Mouse (Mus musculus) cerebellum, adult 11-12 months (tissue): ENCODE results near the gene Mbnl2.
A peak's percentile ranks its signal among the peaks of the same experiment; 100 is the strongest.

Experiments used
- DNase-seq: peaks from one replicate; pipeline ENCODE4 v3.0.0; 2022

Gene Mbnl2

GRCm38 (mm10) chr14:120275246-120276238, at the start of gene Mbnl2:
Gene Mbnl2, plus strand, starts transcription at chr14:120275669.
- DNase-seq, result peak; percentile 97

GRCm38 (mm10) chr14:120232076-120232496, 43.4 kb upstream of the Mbnl2 start:
- DNase-seq, result no peak

GRCm38 (mm10) chr14:120235610-120236009, 39.9 kb upstream of the Mbnl2 start:
- no peak for DNase-seq

GRCm38 (mm10) chr14:120238501-120238900, 37.0 kb upstream of the Mbnl2 start:
- no peak for DNase-seq

GRCm38 (mm10) chr14:120240209-120240608, 35.3 kb upstream of the Mbnl2 start:
- DNase-seq, result no peak

GRCm38 (mm10) chr14:120242711-120243110, 32.8 kb upstream of the Mbnl2 start:
- DNase-seq, result no peak

GRCm38 (mm10) chr14:120245081-120245705, 30.3 kb upstream of the Mbnl2 start:
- no peak for DNase-seq

- DNase-seq, result no peak
Observed at GRCm38 (mm10) chr14:120253331-120253730, 22.1 kb upstream of the Mbnl2 start.

GRCm38 (mm10) chr14:120256146-120256545, 19.3 kb upstream of the Mbnl2 start:
- DNase-seq, result no peak

- DNase-seq, result no peak
Observed at GRCm38 (mm10) chr14:120256623-120257384, 18.7 kb upstream of the Mbnl2 start.

GRCm38 (mm10) chr14:120257483-120257882, 18.0 kb upstream of the Mbnl2 start:
- no peak for DNase-seq

- DNase-seq, result no peak
Observed at GRCm38 (mm10) chr14:120259426-120259825, 16.0 kb upstream of the Mbnl2 start.

- DNase-seq, result no peak
Observed at GRCm38 (mm10) chr14:120261606-120262005, 13.9 kb upstream of the Mbnl2 start.

GRCm38 (mm10) chr14:120262660-120263379, 12.6 kb upstream of the Mbnl2 start:
- DNase-seq, result no peak

GRCm38 (mm10) chr14:120263380-120264135, 11.9 kb upstream of the Mbnl2 start:
- no peak for DNase-seq

GRCm38 (mm10) chr14:120265886-120266285, 9.6 kb upstream of the Mbnl2 start:
- no peak for DNase-seq

- DNase-seq, result no peak
Observed at GRCm38 (mm10) chr14:120267130-120267529, 8.3 kb upstream of the Mbnl2 start.

GRCm38 (mm10) chr14:120270031-120270430, 5.4 kb upstream of the Mbnl2 start:
- DNase-seq, result no peak

GRCm38 (mm10) chr14:120270633-120271032, 4.8 kb upstream of the Mbnl2 start:
- no peak for DNase-seq

- no peak for DNase-seq
Observed at GRCm38 (mm10) chr14:120271096-120271495, 4.4 kb upstream of the Mbnl2 start.

GRCm38 (mm10) chr14:120273766-120274165, 1.7 kb upstream of the Mbnl2 start:
- DNase-seq, result no peak

- no peak for DNase-seq
Observed at GRCm38 (mm10) chr14:120274746-120275145, 723 bp upstream of the Mbnl2 start.
